Mouse (Mus musculus): ENCODE measurements around the gene Bckdha.

The Bckdha gene

DNA sequence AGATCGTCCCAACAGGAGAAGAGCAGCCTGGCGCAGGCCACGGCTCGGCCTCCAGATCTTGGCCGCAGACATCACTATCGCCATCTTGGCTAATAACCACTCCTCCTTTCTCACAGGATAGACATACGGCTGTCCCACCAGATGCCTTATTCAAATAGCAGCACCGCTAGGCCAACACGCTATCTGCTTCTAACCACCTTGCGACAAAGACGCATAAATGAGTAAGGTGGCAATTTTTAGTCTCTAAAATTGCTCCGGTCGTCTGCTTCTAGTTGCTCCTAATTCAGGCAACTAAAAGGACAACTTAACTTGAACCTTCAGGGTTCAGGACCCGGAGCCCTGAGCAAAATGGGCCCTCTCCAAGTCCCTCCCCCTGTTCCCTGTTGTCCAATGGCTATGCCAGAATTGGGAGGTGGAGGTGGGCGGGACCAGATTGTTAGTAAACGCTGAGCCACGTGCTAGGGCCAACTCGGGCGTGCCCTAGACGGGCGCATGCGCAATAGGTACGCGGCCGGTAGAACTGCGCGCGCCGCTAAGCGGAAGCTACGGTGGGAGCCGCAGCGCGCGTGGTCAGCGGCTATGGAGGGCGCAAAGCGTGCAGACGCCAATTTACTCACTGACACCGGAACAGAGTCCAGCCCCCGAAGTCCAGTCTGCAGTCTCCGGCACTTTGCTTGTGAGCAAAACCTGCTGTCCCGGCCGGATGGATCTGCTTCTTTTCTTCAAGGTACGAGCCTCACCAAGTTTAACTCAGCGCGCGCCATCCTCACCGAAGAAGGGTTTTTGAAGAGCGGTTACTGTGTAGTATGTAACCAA, at the start of gene Bckdha, which contains the start of gene Exosc5:
Gene Bckdha (minus strand): TSS at position 325 of the 816 bp plus-strand sequence.
Gene Exosc5 (plus strand): TSS at position 508 of the 816 bp plus-strand sequence.
- DNase-seq (ENCODE audit: low spot score) = peak; percentile 98

DNA sequence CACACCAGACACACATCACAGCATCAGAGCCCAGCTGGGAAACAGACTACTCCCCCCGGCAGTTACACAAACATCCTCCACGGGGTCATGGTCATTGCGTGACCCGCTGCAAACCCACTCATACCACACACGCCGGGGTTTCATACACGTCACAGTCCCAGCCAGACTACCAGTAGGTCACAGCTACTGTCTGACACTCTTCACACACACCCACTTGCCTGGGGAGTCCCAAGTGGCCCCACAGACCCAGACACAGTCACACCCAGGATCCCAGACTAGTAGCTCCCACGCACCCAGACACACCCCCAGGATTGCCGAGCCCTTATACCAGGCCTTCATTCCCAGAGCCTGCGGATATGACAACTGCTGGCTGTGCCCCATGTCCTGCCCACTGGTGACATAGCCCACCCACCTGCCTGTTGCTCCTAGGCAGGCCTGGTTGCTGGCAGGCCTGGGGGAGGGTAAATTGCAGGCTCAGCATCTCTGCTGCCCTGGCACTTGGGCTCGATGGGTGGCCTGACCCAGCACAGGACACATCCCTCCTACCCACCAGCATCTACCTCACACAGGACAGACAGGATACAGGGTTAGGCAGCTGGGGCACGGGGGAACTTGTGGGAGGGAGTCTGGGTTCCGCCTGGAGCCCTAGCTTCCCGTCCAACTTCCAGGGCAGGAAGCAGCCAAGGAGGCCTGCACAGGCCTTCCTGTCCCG, 49.0 kb upstream of the Bckdha start:
- peak; percentile 23 for DNase-seq (ENCODE audit: low spot score)

DNA sequence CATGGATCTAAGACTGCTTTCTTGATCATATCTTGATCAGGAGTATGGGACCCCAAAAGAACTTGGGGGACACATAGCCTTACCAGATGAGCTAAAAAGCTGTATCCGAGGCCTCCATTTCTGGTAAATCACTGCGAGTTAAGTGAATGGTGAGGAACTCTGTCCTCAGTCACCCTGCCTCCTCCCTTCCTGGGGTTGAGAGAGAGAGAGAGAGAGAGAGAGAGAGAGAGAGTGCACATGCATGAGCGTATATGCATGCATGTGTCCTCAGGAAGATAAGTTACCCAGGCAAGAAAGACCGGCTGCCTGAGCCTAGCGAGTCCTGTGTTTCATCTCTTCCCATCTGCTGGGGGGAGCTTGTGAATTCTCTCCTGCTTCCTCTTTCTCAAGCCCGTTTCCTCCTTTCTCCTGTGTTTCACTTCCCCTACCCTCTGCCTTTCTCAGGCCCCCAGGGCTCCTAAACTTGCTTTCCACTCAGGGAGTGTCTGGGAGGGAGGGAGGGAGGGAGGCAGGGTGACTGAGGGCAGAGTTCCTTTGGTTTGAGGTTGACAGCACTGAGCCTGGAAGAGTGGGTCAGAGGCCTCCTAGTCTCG, 47.9 kb upstream of the Bckdha start:
- no peak for DNase-seq (ENCODE audit: low spot score)

GRCm38 (mm10) chr7:25705801-25706251, 47.0 kb upstream of the Bckdha start:
- no peak for DNase-seq (ENCODE audit: low spot score)

DNA sequence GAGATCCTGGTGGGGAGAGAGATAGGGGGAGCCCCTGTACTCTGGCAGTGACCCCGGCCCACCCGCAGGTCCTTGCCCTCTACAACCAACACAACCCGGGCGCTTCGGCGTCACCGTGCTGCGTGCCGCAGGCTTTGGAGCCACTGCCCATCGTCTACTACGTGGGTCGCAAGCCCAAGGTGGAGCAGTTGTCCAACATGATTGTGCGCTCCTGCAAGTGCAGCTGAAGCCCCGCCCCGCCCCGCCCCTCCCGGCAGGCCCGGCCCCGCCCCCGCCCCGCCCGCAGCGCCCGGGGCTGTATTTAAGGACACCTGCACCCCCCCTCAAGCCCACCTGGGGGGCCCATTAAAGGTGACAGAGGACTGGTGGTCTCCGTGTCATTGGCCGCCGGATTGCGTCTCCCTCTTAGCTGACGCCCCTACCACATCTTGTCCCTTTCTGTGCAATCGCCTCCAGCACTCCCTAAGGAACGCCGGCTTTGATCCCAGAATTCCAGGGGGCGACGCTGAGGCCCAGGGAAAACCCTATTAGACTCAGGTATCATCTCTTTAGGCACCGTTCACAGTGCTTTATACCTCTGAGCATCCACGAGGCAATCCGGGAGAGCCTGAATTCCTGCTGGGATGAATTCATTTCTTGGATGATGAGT, 46.1 kb upstream of the Bckdha start:
- no peak for DNase-seq (ENCODE audit: low spot score)

DNA sequence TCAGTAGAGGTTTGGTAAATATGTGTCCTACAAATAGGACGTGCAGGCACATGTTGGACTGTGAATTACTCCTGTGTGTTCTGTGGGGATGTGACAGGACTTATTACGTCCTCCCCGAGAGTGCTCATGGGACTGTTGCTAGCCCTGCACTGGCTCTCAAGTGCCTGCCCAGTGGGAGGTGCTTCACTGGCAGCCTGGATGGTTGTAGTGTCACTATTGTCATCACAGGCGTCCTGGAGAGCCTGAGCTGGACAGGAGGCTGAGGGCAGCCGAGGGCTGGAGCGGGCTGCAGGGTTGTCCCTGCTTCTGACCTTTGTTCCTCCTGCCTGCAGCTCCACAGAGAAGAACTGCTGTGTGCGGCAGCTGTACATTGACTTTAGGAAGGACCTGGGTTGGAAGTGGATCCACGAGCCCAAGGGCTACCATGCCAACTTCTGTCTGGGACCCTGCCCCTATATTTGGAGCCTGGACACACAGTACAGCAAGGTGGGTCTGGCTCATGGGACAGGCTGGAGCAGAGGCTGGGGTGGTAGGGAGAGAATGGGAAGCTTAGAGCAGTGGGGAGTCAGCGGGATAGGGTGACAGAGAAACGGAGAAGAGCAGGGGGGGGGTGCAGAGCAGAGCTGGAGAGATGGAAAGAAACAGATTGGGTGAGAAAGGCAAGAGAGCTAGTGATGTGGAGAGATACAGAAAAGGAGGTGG, 45.2 kb upstream of the Bckdha start:
- no peak for DNase-seq (ENCODE audit: low spot score)

- no peak for DNase-seq (ENCODE audit: low spot score)
Measured at GRCm38 (mm10) chr7:25702350-25702749, 43.6 kb upstream of the Bckdha start.

DNA sequence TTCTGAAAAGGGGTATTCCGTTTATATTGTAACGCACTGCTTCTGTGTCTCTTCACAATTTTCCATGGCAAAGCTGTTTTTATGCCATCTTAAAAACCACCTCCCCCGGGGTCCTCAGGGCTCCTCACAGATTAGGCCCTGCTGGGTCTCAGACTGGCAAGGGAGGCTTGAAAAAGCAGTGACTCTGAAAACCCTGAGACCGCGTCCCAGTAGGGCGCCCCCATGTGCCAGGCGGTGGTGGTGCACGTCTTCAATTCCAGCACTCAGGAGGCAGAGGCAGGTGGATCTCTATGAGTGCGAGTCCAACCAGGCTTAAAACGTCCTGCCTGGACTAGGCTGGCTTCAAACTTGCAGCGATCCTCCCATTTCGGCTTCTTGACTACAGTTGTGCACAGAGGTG, 42.0 kb upstream of the Bckdha start:
- no peak for DNase-seq (ENCODE audit: low spot score)

DNA sequence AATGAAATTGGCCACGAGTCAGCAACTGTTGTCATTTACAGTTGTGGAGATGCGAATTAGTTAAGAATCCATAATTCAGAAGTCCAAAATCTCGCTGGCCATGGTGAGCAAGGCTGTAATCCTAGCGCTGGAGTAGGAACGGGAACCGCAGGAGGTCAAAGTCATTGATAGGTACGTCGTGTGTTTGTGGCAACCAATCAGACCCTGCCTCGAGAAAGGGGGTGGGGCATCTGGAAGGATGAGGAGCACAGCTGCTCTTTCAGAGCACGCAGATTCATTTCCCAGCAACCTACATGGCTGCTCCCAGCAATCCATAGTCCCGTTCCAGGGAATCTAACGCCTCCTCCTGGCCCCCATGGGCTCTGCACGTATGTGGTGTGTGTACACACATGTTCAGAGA, 41.1 kb upstream of the Bckdha start:
- no peak for DNase-seq (ENCODE audit: low spot score)

DNA sequence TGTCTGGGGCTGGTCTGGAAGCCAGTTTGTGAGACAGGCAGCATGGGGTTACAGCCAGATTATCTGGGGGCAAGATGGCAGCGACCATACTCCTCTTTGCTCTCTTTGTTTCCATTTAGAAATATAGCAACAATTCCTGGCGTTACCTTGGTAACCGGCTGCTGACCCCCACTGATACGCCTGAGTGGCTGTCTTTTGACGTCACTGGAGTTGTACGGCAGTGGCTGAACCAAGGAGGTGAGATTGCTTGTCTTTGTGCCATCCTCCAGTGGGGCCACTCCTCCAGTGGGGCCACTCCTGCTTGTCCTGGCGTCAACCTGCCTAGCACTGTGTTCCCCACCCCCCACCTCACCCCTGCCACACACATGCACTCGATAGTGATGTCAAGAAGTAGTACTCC, 35.3 kb upstream of the Bckdha start:
- DNase-seq (ENCODE audit: low spot score) = no peak

- no peak for DNase-seq (ENCODE audit: low spot score)
Measured at GRCm38 (mm10) chr7:25690051-25690450, 31.3 kb upstream of the Bckdha start.

DNA sequence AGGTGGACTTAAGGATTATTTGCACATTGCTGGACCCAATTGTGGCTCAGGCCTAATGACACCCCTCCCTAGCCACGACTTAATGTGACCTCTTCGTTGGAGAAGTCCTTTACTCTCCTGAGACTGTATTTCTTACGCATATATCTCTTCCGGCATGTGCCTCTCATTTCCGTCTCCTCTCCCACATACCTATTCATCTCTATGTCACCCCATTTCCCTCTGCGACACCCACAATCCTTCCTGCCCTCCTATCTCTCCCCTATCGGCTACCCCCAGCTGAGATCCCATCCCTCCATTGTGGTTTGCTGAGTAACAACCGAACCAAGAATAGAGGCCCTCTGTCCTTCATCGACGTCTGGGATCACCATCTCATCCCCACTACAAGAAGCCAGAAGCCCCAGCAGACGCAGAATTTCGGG, 30.8 kb upstream of the Bckdha start:
- no peak for DNase-seq (ENCODE audit: low spot score)

GRCm38 (mm10) chr7:25688810-25689586, 30.2 kb upstream of the Bckdha start:
- peak; percentile 81 for DNase-seq (ENCODE audit: low spot score)

DNA sequence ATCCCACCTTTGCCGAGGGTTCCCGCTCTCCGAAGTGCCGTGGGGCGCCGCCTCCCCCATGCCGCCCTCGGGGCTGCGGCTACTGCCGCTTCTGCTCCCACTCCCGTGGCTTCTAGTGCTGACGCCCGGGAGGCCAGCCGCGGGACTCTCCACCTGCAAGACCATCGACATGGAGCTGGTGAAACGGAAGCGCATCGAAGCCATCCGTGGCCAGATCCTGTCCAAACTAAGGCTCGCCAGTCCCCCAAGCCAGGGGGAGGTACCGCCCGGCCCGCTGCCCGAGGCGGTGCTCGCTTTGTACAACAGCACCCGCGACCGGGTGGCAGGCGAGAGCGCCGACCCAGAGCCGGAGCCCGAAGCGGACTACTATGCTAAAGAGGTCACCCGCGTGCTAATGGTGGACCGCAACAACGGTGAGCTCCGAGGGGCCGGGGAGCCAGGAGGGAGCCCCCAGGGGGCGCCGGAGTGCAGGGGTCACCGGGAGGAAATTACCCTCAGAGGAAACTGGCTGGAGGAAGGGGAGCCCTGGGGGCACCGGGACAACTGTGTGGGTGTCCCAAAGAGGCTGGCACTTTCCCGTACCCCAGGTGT, 29.1 kb upstream of the Bckdha start:
- DNase-seq (ENCODE audit: low spot score) = peak; percentile 55

GRCm38 (mm10) chr7:25686680-25687531, 28.1 kb upstream of the Bckdha start, which contains the start of gene Tgfb1:
Tgfb1 (plus strand) TSS chr7:25687002.
- DNase-seq (ENCODE audit: low spot score) = peak; percentile 61

DNA sequence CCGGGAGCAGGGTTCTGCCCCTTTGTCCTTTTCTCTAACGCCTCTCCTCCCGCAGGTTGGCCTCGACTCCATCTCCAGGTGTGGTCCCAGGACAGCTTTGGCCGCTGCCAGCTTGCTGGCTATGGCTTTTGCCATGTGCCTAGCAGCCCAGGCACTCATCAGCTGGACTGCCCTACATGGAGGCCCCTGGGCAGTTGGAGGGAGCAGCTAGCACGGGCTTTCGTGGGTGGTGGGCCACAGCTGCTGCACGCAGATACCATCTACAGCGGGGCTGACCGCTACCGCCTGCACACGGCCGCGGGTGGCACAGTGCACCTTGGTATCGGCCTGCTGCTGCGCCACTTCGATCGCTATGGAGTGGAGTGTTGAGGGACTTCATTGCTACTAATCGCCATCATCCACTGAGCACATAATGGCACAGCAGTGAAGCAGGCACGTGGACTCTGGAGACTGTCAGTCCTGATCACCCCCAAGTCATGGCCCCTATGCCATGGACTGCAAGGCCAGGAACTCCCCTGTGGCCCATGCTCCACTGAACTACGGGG, 27.2 kb upstream of the Bckdha start:
- DNase-seq (ENCODE audit: low spot score) = no peak

- no peak for DNase-seq (ENCODE audit: low spot score)
Measured at GRCm38 (mm10) chr7:25684659-25685058, 25.9 kb upstream of the Bckdha start.

- no peak for DNase-seq (ENCODE audit: low spot score)
Measured at GRCm38 (mm10) chr7:25683474-25684180, 24.8 kb upstream of the Bckdha start.
